Mouse (Mus musculus) cerebellum, adult (tissue): ENCODE data around the gene Slc15a3.

Experiments
- ATAC-seq: cut with Nextera tagmentation; 2 replicates; pipeline ENCODE4 v1.9.2; 2017; ENCODE audit warnings: mild to moderate bottlenecking, moderate library complexity, mixed read lengths; ENCODE audit not compliant: insufficient number of reproducible peaks, low FRiP score, low TSS enrichment

Slc15a3 gene

DNA sequence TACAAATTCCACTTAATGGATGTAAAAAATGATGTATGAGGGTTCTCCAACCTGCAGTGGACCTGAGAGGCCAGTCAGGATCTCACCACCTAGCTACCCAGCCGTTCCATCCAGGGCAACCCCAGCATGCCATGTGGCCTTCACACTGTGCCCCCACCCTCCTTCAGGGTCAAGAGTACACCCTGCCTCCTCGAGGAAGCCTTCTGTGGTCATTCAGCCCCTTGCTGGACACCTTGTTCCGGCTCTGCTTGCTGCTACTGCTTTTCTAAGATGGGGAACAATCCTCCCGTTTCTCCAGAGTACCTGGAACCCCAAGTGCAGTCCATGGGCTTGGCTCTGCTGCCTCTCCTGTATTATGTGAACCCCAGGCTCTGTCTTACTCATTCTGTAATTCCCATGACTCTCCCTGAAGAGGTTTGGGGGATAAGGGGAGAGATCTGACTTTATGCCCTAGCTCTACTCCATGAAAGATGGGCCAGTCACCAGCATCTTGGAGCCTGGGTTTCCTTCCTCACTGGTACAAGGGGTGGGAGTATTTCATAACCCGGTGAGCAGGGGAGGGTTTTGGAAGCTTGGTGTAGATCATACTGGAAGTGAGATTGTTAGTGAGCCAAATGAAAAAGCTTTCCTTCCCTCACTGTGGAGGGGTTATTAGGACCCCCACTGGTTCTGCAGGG lies 28.6 kb downstream of the Slc15a3 start:
- no peak for ATAC-seq

DNA sequence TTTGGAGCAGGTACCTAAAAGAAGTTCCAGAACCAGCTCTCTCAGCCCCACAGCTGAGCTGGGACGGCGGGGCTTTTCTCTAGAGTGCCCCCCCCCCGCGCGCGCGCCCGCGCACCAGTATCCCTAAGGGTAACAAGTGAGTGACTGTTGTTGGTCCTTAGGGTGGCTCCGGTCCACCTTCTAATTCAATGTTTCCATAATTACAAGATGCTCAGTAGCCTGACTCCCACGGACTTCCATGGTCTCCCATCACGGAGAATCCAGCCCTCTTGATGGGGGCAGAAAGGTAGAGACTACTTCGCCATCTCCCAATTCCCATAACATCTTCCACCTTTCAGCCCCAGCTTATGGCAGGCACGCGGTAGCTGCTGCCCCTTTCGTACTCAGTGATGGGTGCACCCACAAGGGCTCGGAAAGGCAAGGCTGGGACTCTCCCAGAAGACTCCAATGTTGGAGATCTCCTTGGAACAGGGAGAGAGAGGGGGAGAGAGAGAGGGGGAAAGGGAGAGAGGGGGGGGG lies 29.2 kb downstream of the Slc15a3 start:
- peak; percentile 4; the same call in 1 of the 2 replicates for ATAC-seq

DNA sequence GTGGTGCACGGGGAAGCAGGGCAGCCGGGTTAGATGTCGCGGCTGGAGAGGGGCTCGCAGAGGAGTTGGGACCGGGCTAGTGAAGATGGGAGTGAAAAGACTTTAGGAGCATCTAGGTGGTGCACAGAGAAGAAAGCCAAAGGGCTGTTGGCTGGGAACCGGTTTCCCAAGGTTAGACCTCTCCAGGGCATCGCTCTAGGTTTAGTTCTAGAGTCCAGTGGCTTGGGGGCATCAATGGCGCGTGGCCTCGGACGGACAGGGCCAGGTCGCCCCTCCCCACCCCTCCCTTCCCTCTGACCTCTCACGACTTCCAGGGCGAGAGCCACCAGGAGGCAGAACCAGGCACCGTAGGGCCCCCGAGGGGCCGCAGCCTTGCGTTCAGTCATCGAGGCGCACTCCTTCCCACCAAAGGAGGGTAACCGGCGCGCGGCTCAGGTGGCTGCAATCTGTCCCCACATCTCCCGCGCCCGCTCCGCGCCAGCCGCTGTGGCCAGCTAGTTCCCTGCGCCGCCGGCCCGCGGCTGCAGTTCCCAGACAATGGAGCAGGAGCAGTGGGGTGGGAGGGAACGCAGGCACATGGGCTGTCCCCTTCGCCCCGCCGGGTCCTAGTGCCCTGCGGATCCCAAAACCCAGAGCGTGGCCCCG lies 29.8 kb downstream of the Slc15a3 start:
- peak; percentile 77 for ATAC-seq

DNA sequence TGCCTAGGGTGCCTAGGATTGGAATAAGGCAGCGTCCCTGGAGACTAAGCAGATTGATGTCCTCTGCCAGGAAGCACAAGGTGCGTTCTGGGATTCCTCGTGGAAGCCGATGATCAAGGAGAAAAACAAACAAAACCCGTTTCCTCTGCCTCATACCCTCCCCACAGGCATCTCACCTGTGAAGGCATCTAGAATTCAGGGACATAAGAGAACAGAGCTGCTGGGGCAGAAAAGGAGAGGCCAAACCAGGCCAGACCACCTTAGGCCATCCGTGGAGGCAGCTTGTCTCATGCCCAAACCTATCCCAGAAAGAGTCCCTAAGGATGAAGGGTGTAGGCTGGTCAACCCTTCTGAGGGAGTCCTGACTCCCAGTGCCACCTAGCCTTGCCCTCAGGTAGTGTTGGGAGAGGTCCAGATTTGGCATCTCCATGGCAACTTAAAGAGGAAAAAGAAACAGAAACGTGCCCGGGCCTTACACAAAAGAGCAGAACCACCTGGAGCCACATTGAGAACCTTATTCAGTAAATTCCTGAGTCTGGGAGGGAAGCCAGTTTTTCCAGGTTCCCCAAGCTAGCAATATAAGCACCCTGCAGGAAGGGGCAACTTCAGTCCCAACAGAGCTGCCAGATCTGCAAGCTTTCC lies 30.5 kb downstream of the Slc15a3 start, which contains the start of gene Tmem132a:
TSS of gene Tmem132a (minus strand) at position 55 of the 642 bp plus-strand sequence.
- no peak for ATAC-seq

DNA sequence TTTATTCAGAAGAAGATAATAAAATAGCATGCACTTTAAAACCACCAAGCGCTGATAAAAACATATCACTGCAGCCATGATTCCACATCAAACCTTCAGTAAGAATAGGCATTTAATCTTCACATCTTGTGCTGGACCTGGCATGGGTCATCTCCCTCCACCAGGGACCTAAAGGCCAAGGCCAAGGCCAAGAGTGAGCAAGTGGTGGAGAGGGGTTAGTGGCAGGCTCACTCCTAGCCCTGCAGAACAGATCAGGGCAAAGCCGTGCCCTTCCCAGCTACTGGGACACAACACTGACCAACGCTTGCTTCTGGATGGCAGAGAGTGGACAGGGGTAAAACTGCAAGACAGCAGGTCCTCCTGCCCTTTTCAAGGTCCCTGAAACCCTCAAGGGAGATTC lies 31.1 kb downstream of the Slc15a3 start:
- ATAC-seq: no peak

DNA sequence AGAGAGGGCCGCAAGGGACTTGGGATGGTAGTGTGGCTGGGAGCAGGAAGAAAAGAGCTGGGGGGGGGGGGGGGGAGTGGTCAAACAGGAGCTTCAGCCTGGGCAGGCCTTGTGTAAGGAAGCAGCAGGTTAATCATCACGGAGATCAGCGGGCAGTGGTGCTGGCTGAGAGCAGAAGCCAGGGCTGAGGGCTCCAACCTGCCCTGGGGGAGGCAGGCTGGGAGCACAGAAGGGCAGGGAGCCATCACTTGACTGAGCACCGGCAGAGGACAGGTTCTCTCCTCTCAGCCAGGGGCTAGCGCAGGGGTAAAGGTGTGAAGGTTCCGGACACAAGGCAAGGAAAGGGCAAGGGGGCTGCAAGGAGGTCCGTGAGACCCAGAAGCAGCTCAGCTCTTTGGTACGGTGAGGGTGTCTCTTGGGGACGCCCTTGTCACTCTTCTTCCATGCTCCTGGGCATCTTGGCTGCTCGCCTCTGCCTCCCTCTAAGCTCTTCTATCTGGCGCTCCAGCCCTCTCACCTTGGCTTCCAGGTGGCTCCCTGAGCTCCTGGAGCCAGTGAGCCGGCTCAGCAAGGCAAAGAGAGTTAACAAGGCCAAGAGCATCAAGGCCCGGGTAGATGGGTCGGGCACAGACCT lies 31.9 kb downstream of the Slc15a3 start:
- no peak for ATAC-seq

DNA sequence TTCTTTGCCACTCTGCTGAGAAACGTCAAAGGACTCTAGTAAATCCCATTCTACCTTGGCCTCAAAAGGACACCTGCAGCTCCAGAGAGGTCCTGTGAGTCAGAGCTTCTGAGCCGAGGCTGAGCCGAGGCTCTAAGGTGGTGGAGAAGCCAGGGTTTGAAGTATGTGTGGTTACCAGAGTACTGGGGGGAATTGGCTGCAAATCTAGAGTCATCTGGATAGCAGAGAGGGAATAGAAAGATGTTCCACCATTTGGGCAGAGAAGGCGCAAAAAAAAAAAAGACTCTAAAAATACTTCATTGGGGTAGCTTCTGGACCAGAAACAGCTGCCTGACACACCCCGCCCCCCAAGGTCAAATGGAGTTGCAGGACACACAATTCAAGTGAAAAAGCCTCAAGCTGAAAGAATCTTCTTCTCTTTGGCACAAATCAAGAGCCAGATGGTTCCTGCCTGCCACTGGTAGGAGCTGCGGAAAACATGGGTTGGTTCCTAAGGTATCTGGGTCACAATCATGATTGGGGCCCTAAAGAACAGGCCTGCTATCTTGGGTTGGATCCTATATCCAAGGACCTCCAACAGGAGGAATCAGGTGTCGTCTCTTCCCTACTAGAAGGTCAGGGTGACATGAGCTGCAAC lies 38.8 kb downstream of the Slc15a3 start:
- peak; percentile 55 for ATAC-seq

DNA sequence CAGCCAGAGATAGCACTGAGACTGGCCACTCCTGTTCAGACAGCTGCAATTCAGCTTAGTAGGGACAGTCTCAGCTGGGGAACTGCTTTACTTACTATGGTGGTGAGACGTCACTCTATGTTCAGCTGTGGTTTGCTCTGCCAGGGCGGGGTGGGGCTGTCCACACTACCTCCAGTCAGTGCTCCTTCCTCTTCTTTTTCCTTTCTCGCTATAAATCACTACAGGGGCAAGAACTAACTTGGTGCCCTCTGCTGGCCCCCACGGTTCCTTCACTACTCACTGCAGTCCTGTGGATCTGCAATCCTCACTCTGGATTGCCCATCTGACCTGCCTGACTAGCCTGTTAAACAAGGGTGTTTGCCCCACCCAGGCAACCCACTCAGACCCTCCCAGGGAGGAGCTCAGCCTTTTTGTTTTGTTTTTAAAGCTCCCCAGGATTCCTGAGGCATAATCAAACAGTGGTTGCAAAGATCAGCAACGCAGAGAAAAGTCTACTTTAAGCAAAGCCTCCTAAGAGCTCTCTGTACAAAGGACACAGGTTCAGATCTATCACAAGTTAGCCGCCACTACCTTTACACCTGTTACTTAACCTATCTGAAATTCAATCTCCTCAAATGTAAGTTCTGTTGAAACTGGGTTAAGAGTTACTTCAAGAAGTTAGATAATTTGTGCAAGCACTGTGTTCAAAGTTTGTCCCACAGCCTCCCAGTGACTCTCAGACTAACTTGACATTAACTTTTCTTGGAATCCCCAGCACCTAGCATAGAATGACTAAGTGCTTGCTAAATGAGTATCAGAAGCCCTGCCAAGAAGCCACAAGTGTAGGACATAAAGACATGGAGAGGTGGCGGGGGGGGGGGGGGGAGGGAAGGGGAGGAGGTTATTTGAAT lies 40.8 kb downstream of the Slc15a3 start:
- peak; percentile 17; the same call in 1 of the 2 replicates for ATAC-seq

DNA sequence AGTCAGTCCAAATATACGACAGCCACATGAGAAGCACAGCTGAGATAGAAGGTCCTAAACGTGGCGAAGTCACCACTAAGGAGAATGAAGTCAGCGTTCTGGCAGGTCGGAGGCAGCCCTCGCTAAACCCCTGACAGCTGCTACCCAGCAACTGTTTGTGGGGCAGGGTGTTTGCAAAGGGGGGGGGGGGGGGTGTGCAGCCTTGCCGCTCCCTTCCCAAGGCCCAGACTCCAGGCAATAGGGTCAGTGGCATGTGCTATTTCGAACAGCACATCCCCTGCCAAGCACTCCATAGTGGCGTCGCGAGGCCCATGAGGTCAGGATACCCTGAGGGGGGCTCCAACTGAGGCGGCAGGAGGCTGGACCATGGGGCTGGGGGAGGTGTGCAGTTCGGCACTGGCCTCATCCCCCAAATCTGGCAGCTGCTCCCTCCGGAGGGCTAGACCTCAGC lies 41.5 kb downstream of the Slc15a3 start:
- ATAC-seq: peak; percentile 21

DNA sequence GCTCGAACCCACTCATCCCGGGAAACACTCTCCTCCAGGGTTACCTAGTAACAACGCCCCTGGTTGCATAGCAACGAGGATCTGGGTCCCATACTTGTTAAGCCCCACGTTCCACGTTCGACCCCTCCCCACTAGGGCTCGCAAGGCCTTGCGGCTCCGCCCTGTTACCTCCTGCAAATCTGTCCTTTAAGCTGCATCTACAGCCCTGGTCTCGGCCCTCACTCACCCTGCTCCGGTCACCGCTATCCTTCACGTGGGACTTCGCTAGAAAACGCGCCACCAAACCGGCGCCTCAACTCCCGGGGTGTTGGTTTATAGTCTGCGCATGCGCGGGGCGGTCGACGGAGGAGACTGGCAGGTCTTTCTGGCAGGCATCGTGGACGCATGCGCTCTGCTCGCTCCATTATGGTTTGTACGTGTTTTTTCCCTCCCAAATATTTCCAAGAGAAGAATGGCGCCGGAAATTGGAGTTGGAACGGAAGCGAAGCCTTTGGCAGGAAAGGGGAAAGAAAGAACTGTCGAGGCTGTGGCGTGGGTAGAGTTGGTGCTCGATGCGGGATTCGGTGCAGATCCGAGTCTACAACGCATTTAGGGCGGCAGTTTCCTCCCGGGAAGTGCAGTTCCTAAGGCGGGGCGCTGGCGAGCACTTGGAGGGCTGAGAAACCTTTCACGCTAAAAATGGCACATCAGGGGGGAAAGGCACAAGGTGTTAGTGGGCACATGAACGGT lies 42.1 kb downstream of the Slc15a3 start, which contains the start of gene Tmem109:
TSS of gene Tmem109 (minus strand) at position 576 of the 729 bp plus-strand sequence.
- ATAC-seq: peak; percentile 82

DNA sequence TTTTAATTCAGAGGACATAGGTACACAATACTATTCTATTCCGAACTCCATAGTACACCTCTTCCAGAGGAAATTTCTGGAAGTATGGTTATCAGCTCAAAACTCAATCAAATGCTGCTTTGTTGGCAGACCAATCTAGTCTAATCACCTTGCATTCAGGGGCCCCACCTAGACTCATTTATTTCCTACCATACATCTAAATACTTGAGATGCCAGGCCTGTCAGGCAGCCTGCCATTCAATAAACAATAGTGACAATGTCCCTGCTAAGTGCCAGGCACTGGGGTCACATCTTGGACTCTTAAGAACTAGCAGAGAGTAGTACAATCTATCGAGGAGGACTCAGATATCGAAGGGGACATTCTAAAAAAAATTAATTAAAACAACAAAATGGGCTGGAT lies 52.7 kb downstream of the Slc15a3 start:
- no peak for ATAC-seq

DNA sequence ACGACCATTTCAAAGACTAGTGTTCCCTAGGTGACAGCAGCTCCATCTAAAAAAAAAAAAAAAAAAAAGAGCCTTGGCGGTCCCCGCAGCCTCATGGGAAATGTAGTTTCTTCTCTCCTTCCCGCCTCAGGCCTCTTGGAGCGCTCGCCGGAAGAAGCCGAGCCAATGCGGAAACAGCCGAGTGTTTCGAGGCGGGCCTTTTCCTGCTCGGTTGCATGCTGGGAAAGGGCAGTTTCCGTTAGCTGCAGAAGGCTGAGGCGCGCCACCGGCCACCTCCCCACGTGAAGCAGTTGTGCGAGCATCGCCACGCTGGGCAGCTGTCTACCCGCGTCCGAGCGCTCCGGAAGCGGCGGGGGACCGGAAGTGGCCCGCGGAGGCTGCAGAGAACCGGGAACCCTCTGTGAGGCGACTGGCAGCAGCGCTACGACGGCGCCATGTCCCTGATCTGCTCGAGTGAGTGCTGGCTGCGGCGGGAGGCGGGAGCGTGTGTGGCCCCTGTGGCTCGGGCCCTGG lies 55.5 kb downstream of the Slc15a3 start, which contains the start of gene Prpf19:
TSS of gene Prpf19 (plus strand) at position 216 of the 513 bp plus-strand sequence.
- peak; percentile 94 for ATAC-seq

DNA sequence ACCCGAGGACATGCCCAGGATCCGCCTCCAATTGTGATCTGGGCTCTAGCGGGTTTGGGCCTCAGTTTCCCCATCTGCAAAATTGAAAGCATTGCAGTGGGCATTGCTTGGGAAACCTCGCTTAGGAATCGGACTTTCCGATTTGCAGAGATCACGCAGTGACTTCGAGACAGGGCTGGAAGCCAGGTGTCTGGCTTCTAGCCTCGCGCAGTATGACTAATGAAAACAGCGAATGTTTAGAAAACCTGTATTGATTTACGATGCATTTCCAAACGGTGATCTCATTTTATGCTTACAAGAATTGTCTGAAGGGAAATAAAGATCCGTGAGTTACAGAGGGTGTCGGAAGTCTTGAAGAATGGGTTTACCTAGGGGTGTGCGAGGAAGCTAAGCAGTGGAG lies 56.2 kb downstream of the Slc15a3 start:
- ATAC-seq: no peak

DNA sequence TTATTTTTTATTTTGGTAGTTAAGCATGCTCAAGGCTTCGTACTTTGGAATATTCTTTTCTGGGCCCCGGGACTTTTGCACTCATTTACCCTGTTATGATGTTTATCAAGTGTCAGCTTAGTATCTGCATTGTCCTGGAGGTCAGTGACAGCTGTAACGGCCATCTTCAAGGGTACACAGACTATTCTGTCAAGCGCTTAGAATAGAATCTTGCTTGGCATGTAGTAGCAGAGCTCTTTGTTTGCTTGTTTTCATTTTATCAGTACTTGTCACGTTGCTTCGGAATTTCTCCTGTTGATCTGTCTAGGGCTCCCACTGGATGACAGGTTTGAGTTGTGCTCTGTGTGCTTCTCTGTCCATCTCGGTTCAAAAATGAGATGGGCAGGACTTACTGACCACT lies 57.3 kb downstream of the Slc15a3 start:
- no peak for ATAC-seq

DNA sequence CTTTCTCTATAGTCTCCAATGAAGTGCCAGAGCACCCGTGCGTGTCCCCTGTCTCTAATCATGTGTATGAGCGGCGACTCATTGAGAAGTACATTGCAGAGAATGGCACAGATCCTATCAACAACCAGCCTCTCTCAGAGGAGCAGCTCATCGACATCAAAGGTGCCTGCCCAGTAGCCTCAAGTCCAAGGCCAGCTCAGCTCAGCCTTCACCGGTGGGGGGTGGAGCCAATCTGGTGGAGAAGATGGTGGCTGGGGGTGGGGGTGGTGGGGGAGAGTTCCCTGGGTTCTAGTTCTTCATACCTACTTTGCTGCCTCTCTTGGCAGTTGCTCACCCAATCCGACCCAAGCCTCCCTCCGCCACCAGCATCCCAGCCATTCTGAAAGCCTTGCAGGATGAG lies 58.0 kb downstream of the Slc15a3 start:
- ATAC-seq: no peak

DNA sequence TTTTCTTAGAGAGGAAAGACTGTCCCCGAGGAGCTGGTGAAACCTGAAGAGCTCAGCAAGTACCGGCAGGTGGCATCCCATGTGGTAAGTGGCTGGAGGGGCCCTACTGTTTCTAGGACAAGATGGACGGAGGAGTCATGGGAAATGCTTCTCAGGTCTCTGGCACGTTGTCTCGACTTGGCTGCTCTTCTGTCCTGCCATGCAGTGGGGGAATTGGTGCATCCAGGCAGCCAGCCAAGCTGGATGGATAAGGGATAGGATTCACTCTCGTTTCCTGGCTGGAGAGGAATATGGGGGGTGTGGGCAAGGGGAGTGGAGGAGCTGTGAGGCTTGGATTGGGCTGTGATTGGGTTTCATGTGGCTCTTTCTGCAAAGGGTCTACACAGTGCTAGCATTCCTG lies 60.8 kb downstream of the Slc15a3 start:
- ATAC-seq: no peak

DNA sequence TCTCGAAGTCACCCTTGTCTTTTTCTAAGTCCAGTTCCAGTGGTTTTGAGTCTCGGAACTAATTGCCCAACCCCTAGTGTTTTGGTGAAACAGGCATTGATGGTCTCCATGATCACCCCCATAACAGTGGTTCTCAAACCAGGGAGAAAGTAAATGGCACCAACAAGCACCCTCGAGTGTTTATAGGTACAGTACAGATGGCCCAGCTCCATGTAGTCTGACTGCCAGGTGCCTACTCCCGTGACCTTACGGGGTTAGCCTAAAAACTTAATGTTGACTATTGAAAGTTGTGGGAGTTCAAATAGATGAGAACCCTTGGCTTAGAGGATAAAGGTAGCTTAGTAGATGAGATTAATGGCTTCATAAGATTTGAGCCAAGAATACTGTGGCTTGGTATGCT lies 61.5 kb downstream of the Slc15a3 start:
- ATAC-seq: no peak

DNA sequence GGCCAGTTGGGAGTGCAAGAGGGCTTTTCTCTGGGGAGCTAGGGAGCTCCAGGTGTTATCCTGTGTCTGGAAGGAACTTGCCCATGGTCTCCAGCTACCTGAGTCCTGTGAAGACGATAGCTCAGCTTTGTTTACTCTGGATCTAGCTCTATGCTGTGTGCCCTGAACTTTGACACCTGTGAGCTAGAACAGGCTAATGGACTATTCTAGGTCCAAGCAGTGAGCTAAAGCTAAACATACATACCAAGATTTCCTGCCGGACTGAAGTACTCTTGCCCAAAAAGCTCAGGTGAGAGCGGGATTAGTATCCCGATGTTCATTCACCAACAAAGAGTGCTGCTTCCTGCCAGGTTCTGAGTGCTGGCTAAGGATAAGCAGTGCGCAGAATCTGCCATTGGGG lies 65.0 kb downstream of the Slc15a3 start:
- no peak for ATAC-seq
